Comparison of ENCODE assay signal across 23 mouse cellular contexts in the genomic region with DNA sequence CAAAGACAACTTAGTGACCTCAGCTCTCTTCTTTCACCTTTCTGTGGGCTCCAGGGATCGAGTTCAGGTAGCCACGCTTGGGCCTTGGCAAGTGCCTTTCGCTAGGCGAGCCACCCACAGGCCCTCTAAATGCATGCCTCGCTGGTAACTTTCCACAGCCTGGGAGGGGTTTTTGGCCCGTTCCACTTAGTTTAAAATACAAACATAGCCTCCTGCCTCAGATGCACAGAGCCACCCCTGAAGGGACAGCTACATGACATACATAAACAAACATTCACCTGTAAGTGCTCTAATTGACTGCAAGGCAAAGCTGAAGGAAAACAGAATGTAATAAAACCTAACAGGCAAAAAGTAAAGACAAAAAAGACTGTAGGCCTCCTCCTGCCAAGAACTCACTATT.
"Had no signal": no experiment of that assay in that cellular context is flagged by ENCODE, and none has a peak within 500 bp of the region (broad histone marks: within the 10 kb centered on the region; RNA-seq: fewer than 3 reads in every experiment).

No protein-coding gene starts in this region.

- H3K4me3 ChIP-seq: heart, embryonic 13.5 days; heart, embryonic 15.5 days; hindbrain, embryonic 13.5 days; hindbrain, embryonic 15.5 days; left cerebral cortex, adult 2 months; limb, embryonic 10.5 days; limb, embryonic 12.5 days; liver, embryonic 13.5 days; liver, embryonic 15.5 days had no signal

- H3K27ac ChIP-seq: heart, embryonic 13.5 days; heart, embryonic 15.5 days; hindbrain, embryonic 13.5 days; hindbrain, embryonic 15.5 days; hindbrain, postnatal 0 days; left cerebral cortex, adult 2 months; limb, embryonic 10.5 days; limb, embryonic 12.5 days; liver, embryonic 13.5 days; liver, embryonic 15.5 days had no signal

- H3K36me3 ChIP-seq: heart, embryonic 13.5 days; heart, embryonic 15.5 days; hindbrain, embryonic 13.5 days; hindbrain, embryonic 15.5 days; limb, embryonic 10.5 days; limb, embryonic 12.5 days; liver, embryonic 13.5 days; liver, embryonic 15.5 days had no signal

- H3K9me3 ChIP-seq: heart, embryonic 13.5 days; heart, embryonic 15.5 days; hindbrain, embryonic 13.5 days; hindbrain, embryonic 15.5 days; limb, embryonic 10.5 days; limb, embryonic 12.5 days; liver, embryonic 13.5 days; liver, embryonic 15.5 days had no signal

- H3K4me2 ChIP-seq: heart, embryonic 11.5 days; heart, embryonic 13.5 days; heart, embryonic 15.5 days; hindbrain, embryonic 13.5 days; hindbrain, embryonic 15.5 days; limb, embryonic 12.5 days; liver, embryonic 11.5 days; liver, embryonic 13.5 days; liver, embryonic 15.5 days had no signal

- ATAC-seq: hindbrain, postnatal 0 days; intestine, embryonic 16.5 days; liver, postnatal 0 days had no signal

- H3K4me1 ChIP-seq: heart, embryonic 13.5 days; heart, embryonic 15.5 days; hindbrain, embryonic 13.5 days; hindbrain, embryonic 15.5 days; limb, embryonic 10.5 days; limb, embryonic 12.5 days; liver, embryonic 13.5 days; liver, embryonic 15.5 days had no signal

- H3K9ac ChIP-seq: heart, embryonic 13.5 days; heart, embryonic 15.5 days; hindbrain, embryonic 13.5 days; hindbrain, embryonic 15.5 days; limb, embryonic 12.5 days; liver, embryonic 13.5 days; liver, embryonic 15.5 days; liver, postnatal 0 days had no signal

- DNase-seq: gastrocnemius, postnatal 14 days; gastrocnemius, postnatal 36 days; heart, adult 18-20 months; heart, postnatal 14 days; heart, postnatal 36 days; kidney, adult 9 months; kidney, postnatal 14 days; kidney, postnatal 36 days; liver; liver, embryonic 13.5 days; liver, postnatal 0 days had no signal

- H3K27me3 ChIP-seq: heart, embryonic 15.5 days; liver, embryonic 15.5 days had no signal
